Mouse (Mus musculus) stomach, postnatal 0 days (tissue): ENCODE data around the gene Spata1.

ENCODE experiments used
- CTCF ChIP-seq: IDR thresholded peaks from 2 replicates; pipeline ENCODE4 v1.5.1; 2016; ENCODE audit warnings: antibody characterized with exemption, low read depth, mild to moderate bottlenecking, moderate library complexity
- EP300 ChIP-seq: optimal IDR thresholded peaks from 2 replicates; pipeline ENCODE3; 2016; ENCODE audit warnings: antibody characterized with exemption

GRCm38 (mm10) chr3:146421787-146422186 is 77.8 kb downstream of the Spata1 start:
- TF ChIP-seq EP300 (no peak), CTCF (no peak)
